Mouse (Mus musculus) kidney, postnatal 4 days (tissue): Measurements from ENCODE around the gene Tmprss9.

Experiments
- DNase-seq, 2 experiments: peaks; one replicate each; pipeline ENCODE4 v3.0.0; 2021; ENCODE audit warnings: mixed read lengths in 2 of 2

The Tmprss9 gene

DNA sequence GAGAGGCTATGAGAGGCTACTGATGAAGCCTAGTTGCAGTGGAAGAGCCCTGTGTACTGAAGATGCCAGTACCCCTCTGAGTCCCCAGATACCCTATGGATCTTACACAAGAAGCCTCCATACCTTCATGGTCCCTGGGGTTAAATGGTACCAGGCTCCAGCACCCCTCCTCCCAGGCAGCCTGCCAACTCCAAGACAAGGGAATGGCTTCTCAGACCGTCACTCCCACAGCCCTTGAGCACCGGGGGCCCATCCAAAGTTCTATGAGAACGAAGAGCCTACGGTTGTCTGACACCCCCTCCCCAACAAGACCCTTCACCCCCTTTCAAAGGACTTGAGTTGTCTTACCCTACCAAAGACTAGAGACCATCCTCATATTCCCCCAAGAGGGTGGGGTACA, 44.1 kb downstream of the Tmprss9 start:
- no peak for DNase-seq

DNA sequence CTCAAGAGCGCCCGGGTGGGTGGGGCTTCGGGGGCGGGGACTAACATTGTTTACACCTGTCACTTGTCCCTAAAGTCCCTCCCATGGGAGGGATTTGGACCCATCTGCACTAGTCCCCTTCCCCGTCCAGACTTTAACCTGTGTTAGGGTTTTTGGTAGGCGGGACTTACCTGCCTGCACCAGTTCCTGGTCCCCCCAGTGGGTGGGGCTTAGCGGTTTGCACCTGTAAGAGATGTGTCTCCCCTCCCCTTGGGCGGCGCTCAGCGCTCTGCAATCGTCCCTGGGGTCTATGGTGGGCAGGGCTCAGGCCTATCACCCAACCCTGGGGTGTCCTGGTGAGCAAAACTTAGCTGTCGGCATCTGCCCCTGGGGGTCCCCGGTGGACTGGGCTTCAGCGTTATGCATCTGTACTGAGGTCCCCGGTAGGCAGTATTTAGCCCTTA, 45.7 kb downstream of the Tmprss9 start:
- peak; percentile 58 to 78 for DNase-seq

DNA sequence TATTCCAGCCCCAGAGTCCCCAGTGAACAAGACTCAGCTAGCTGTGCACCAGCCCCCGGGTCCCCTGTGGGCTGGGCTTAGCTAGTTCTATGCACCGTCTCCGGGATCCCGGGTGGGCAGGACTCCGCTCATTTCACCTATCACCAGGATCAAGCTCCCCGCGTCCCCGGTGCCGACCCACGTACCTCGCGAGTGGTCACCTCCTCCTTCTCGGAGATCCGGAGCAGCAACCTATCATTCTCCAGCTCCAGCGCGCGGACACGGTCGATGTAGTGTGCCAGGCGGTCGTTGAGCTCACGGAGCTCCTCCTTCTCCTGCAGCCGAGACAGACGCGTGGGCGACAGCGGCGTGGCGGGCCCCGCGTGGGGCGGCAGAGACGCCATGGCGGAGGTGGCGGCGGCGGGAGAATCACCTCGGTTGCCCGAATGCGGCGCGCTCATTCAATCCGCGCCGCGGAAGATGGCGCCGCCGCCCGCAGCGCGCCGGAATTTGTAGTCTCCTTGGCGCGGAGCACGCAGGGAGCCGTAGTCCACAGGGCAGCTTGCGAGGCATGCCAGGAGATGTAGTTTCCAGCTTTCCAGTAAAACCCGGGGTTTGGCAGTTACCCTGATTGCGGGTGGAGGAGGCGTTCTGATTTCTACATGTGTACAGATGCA, 46.3 kb downstream of the Tmprss9 start, which contains the start of gene Lmnb2:
Gene Lmnb2, minus strand, starts transcription at position 467 of the 656 bp plus-strand sequence.
- peak; percentile 81 to 85 for DNase-seq

DNA sequence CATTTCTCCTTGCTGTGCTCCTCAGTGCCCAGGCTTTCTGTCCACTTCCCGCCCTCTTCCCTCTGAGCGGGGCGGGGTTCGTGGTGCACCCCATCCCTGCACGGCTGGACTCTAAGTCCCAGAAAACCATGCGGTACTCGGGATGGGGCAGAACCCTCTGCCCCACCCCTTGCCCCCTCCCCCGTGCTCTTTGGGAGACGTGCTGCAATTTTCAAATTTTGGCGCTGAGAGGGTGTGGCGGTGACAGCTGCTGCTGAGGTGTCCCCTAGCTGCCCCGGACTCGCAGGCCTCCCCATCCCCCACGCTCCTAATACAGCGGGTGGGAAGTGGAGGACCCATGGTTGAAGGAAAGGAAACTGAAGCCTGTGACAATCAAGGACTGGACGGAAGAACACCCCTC, 50.3 kb downstream of the Tmprss9 start:
- peak; percentile 66 to 73 for DNase-seq

DNA sequence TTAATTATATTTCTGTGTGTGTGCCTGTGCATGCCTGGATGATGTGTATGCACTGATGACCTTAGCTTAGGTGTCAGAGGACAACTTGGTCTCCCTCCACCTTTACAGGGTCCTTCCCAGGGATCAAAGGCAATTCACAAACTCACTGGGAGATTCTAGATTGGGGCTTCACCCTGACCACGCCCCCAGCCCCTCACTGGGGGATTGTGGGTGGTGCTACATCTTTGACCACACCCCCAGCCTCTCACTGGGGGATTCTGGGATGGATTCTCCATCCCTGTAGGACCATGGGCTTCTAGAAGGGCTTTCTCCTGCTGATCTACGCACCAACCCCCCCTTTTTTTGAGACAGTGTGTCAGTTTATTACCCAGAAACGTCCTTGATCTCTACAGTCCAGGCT, 53.8 kb downstream of the Tmprss9 start:
- DNase-seq: no peak

DNA sequence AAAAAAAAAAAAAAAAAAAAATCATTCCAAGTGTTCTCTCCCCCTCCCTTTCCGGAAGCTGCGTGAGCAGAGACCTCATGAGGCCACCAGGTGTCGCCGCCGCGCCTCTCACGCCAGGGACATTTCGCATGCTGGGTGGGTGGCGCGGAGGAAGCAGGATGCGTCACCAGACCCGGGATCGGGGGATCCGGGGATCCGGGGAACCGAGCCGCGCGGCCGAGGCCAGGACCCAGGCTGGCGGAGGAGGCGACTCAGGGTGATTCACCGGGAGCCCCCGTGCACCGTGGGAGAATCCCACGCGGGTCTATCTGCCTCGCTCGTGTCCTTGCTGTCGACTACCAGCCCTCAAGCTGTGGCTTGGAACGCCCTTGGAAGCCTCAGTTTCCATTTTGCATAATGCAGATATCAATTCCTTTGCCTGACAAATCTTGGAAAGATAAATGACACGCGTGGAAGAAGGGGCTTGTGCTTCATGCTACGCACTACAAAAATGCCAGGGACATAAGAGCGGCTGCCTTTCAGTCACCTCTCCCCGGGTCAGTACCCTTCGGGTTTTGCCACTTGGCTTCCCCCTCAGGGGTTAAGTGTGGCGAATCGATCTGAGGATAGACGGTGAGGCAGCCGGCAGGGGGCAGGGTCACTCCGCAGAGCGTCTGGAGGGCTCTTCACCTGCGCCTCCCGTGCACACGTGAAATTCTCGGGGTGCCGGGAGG, 57.1 kb downstream of the Tmprss9 start:
- peak; percentile 94 to 96 for DNase-seq

DNA sequence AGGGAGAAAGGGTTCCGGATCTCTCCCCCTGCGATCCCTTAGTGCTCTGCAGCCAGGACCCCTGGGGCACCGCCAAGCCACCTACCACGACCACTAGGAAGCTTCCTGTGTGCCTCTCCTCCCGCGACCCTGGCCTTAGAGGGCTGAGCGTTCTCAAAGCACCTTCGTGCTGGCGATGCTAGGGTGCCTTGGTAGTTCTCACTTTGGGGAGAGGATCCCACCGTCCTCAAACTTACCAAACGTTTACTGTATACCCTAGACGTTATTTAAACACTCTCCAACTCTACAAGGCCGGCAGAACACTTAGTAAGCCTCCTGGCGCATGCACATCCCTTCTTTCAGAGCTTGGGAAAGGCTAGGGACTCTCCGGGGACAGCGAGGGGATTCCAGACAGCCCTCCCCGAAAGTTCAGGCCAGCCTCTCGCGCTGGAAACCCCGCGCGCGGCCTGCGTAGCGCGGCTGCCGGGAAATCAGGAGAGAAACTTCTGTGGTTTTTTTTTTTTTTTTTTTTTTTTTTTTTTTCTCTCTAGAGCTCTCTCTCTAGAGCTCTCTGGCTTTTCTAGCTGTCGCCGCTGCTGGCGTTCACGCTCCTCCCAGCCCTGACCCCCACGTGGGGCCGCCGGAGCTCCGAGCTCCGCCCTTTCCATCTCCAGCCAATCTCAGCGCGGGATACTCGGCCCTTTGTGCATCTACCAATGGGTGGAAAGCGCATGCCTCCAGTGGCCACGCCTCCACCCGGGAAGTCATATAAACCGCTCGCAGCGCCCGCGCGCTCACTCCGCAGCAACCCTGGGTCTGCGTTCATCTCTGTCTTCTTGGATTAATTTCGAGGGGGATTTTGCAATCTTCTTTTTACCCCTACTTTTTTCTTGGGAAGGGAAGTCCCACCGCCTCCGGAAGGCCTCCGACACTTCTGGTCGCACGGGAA, 57.9 kb downstream of the Tmprss9 start, which contains the start of gene Gadd45b:
Gene Gadd45b, plus strand, starts transcription at position 775 of the 928 bp plus-strand sequence.
- DNase-seq: peak; percentile 99 to 100

DNA sequence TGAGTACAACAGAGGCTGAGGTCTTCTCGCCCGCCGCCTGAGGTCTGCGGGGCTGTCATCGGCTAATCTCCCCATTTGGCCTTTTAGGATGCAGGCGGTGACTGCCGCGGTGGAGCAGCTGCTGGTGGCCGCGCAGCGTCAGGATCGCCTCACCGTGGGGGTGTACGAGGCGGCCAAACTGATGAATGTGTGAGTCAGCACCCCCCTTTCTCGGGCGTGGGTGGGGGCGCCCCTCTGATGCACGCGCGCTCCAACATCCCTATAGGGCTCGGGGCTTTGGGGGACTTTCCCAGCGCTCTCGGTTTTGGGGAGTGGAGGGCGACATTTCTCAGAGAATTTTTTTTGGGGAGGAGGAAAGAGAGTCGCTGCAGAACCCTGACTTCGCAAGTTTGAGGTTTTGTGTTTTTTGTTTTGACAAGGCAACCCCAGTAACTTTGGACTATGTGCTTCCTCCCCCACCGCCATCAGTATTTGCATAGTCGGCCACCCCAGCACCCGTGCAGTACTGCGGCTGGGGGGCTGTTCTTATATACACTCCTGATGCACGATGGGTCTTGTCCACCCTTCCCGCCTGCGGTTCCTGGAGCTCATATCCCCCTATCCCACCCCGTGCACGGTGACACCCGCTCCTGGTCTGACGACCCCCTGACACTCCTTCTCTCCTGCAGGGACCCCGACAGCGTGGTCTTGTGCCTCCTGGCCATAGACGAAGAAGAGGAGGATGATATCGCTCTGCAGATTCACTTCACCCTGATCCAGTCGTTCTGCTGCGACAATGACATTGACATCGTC, 58.9 kb downstream of the Tmprss9 start:
- peak; percentile 58 to 66 for DNase-seq

DNA sequence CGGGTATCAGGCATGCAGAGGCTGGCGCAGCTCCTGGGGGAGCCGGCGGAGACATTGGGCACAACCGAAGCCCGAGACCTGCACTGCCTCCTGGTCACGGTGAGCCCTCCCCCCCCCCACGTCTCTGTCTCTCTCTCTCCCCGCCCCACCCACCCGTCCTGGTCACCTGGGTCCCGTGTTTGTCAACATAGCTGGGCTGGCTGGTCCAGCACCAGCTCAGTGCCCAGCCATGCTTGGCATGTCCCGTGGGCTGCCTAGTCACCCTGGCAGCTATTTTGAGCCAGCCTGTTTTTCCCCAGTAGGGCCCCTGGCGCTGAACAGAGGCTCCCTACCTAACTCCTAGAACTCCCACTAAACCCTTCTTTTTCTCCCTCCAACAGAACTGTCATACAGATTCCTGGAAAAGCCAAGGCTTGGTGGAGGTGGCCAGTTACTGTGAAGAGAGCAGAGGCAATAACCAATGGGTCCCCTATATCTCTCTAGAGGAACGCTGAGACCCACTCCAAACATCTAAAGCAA, 59.6 kb downstream of the Tmprss9 start:
- peak; percentile 53 to 65 for DNase-seq

DNA sequence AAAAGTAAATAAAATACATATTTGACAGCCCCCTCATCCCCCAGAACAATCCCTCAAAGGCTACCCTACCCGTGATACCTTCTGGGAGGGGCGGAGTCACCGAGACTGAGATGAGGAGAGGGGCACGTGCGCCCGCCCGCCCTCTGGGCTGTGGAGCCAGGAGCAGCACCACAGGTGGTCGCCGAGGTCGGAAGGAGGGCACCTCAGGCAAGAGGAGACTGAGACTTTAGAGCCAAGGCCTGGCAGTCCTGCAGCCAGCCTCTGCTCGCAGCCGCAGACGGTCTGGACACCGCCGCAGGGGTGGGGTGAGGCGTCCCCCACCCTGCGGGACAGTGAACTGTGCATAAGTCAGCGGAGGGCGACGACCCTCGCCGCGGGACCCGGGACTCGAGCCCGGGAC, 60.0 kb downstream of the Tmprss9 start:
- DNase-seq: peak in 1 of 2 experiments; percentile 42

DNA sequence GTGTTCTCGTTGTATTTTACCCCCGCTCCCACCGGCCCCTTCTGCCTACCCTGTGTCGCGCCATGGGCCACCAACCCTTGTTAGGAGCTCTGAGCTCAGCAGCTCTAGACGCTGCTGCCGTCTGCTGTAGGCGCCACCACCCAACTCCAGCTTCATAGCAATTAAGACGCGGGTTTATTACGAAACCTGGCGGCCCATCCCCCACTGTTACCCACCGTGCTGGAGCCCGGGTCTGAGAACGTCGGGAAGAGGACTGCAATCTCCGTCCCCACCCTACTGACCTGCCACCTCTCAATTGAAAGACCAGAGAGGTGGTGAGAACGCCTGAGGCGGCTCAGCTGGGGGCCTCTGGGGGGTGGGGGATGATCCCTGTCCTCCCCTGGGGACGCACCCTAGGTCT, 60.6 kb downstream of the Tmprss9 start:
- peak; percentile 62 to 68 for DNase-seq

DNA sequence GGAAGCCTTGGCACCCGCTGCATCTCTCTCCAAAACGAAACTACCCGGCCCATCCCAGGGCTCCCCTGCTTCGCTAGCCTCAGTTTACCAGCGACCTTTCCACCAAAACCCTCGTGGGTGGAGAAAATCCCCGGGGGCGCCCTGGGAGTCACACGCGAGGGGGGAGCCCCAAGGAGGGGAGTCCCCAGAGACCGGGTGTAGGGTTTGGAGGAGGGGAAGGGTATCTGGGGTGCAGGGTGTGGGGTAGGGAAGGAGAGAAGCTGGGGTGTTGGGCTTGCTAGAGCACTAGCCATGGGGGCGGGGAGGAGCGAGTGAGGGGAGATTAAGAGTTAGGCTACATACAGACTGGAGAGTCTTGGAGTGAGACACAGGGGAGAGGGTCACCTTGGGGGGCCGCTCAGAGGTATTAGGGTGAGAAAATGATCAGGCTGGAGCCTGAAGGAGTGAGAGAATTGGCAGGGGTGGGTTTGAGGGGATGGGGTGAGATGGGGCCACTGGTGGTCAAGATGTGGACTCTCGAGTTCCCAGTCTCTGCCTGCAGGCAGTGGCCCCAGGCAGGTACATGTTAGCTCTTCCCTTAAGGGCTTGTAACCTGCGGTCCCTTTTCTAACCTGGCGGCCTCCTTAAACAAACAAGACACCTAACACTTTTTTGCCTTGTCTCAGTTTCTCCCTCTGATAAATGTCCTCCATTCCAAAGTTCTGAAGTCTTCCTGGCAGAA, 61.2 kb downstream of the Tmprss9 start:
- no peak for DNase-seq

DNA sequence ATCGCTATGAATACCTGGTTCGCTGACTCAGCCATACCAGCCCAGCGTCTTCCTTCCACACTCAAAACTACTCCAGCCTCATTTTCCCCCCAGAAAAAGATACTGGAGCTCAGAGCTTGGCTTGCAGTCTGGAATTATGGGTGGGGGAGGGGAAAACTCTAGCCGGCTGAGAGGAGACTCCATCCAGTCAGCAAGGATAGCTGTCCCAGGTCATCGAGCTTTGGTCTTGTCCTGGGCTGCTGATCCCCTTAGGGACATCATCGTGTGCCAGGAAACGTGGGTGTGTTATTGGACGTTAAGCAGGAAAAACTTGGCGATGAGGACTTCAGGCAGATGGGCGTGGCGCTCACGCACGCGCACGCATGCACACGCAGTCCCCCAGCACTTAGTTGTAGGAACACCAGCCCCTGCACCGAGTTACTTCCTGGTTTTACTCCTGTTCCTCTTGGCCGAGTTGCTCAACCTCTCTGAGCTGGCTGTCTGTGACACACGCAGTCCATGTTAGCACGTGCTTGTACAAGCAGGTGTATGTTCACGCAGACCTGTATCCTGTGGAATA, 61.9 kb downstream of the Tmprss9 start:
- DNase-seq: peak; percentile 37 to 58

DNA sequence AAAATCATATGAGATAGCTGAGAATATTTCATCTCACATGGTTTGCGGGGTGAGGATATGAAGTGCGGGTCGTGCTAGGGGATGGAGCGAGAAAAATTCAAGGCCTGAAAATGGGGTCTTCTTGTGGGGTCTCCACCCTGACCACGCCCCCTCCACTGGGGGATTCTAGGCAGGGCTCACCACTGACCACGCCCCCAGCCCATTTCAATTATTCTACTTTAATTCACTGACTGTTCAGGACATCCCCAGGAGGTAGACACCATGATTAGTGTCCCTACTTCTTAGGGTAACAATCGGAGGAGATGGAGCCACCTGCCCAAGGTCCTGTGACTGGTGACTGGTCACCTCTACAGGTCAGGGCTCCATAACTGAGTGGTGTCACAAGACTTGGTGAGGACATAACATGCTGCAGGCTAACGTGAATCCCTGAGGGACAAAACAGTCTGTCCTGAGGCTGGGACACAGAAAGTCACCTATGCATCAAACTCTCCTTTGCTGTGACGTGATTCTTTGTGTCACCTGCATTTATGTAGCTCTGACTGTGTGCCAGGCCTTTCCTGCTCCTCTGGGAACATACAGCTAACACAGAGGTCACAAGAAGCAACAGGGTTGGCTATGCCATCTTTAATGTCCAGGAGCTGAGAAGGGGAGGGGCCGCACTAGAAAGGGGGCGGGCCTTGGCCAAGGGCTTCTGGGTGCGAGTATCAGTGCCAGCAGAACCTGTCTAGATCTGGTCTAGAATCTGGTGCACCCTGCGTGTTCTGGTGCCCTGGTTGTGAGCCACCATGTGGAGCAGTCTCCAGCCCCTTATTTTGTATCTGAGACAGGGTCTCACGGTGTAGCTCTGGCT, 62.7 kb downstream of the Tmprss9 start:
- DNase-seq: no peak

DNA sequence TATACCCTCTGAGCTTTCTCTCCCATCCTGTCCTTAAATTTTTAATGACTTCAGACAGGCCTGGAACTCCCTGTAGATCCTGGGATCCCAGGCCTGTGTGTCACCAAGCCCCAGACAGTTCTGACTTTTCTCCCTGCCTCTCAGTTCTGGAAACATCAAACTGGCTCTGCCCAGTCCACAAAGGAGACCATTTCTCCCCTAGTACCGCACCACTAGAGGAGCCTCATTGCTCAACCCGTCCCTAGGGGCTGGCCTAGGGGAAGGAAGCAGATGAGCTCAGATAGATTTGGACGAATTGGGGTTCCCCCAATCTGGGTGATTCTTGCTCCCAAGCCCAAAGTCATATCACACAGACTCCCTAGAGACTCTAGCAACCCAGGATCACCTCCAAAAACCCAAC, 63.6 kb downstream of the Tmprss9 start:
- no peak for DNase-seq

DNA sequence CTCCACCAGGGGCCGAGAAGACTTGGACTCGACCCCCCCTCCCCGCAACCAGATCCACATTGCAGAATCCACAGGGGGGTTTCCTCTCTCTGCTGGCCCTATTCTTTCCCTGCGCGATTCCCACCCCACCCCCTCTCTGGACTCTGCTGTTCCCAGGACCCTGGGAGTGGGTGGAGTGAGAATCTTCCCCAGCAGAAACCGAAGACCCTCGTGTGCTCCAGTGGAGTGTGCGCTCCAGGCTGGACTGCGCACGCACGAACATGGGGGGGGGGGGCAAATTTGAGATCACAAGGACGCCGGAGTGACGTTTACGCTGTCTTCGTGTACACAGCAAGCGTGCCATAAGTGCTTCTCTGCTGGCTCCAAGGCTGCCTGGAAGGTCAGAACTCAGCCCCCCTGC, 64.0 kb downstream of the Tmprss9 start:
- no peak for DNase-seq

DNA sequence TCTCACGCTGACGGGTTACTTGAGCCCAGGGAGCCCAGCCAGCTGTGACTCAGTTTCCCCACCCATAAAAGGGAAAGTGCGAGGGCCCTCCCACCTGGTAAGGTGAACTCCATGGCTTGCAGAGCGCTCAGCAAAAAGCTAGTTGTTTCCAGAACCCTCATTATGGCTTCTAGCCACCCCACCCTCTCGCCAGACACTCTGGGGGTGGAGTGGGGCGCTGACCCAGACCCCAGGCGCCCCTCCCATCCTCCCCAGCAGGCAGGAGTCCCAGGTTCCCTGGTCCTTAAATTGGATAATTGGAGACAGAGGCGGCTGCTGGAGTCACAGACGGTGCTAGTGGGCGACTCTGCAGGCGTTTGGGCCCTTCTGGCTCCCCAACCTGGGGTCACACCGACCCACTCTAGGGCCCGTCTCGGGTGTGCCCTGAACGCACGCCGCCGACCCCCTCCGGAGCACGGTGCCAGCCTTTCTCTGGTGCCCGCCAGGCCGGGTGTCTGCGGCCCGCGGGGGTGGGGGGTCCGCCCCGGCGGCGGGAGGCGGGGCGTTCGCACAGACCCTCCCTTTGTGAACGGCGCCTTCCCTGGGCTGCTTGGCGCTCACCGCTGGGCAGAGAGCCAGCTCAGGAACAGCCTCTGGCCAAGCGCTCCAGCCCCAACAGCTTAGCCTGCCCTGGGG, 64.6 kb downstream of the Tmprss9 start:
- DNase-seq: peak; percentile 82 to 88

DNA sequence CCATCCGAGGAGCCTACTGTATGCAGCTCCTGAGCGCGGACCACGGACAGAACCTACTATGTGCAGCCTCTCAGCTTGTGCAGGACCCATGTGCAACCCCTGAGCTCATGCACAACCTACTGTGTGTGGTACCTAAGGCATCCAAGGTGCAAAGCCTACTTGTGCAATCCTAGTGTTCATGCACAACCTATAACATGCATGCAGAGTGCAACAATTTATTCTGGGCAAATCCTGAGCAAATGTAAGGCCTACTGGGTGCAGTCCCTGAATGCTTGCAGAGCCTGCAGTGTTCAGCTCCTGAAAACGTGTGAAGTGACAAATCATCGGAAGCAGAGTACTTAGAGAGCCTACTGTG, 65.1 kb downstream of the Tmprss9 start:
- DNase-seq: no peak

DNA sequence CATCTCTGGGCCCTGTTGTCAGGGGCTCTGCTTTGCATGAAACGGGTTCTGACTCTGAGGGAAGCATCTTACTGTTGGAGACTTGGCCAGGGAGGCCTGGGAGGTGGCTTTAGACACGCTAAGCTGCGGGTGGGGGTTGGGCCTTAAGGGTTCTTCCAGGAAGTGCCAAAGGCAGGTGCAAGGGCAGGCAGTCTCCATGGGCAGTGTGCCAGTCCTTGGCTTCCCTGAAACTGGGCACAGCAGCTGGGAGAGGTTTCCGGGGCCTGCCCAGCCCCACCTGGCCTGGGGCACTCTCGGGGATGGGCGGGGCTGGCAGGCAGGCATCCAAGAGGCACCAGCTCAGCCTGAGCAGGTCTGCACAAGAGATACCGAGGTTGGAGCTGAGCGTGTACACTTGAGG, 66.0 kb downstream of the Tmprss9 start:
- peak; percentile 79 to 87 for DNase-seq
